Mouse (Mus musculus): Measurements from ENCODE around the gene Gna15. TPM values are rescaled to one million over a fixed set of nuclear protein-coding genes. Genes with fewer than 3 reads are reported as not detected.

Gene Gna15
- total and polyA plus RNA-seq, 2 experiments from 2014 or later, result 0.63 TPM; not detected in 1

DNA sequence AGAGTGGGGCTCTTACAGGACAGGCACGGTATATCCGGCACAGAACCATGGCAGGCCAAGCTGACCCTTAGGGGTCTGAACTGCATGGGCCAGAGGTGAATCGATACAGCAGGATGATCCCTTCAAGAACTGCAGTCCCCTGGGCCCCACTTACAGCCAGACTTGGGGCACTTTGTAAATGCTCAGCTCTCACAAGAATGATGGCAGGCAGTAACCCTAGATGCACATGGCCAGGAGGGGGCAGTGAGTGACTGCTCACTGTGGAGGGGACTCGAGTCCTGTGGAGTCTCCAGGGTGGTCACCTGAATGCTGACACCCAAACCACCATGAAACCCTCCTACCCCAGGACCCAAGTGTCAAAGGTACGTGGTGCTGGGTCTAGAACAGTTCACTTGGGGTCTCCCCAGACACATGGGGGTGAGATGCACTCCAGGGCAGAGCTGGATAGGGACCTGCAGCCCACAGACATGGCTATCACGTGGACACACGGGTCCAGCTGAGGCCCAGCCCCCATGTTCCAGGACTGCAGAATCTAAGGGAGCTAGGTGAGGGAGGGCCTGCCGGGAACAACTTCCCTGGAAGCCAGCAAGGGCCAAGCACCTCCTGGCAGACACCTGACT, 30.3 kb downstream of the Gna15 start:
- Histone ChIP-seq H3K36me3 (replicated peaks; ENCODE audit: control insufficient read depth, insufficient read depth, low read length) (peaks cover 42% of the 10 kb centered on the region), H3K9ac (replicated peaks; ENCODE audit: low read depth, low read length) (no peak overlapping the region), H3K4me1 (ENCODE audit: control insufficient read depth, insufficient read depth) (peaks cover 13% of the 10 kb centered on the region), H3K4me3 (ENCODE audit: low read depth, low read length) (no peak overlapping the region), H3K9me3 (replicated peaks; ENCODE audit: control insufficient read depth, low read length) (no peaks in the 10 kb centered on the region), H3K27me3 (ENCODE audit: control insufficient read depth, insufficient read depth, low read length) (no peaks in the 10 kb centered on the region), H3K4me2 (ENCODE audit: low read depth, low read length) (no peak overlapping the region), H3K27ac (ENCODE audit: low read depth) (no peak overlapping the region)
- ATAC-seq (ENCODE audit: insufficient read depth, low read depth), result no peak
- 76% methylated on average over 8 of the region's 8 CpGs for WGBS
- TF ChIP-seq CTCF (IDR thresholded peaks at IDR 0.05; ENCODE audit: low read depth), result peak; percentile 26; the same call in 1 of the 2 replicates
- no peak for TF ChIP-seq EP300 (IDR thresholded peaks at IDR 0.05; ENCODE audit: low read depth)
- no peak for DNase-seq (ENCODE audit: low spot score)

DNA sequence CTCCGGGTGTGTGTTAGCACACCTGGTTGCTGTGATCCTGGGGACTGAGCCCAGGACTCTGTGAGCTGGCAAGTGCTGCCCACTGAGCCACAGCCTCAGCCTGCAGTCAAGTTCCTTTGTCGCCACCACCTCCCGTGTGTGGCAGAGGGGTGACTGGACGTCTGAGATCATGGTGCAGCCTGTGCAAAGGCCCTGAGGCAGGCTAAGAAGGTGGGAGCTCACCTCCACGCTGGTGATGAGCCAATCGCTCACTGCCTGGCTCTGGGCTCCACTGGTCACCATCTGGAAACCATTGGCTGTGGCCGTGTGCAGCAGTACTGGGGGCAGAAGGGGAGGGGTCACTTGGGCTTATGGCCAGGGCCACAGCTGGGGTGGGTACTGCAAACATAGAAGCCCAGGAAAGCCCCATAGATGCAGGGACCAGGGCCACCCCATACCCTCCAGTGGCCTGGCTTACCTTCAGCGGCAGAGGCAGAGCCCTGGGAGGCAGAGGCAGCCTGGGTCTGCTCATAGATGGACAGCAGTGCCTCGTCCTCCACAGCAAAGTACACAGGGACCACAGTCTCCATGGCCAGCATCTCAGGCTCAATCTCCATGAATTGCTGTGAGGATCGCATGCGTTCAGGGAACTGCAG, 31.3 kb downstream of the Gna15 start:
- peaks cover 52% of the 10 kb centered on the region for H3K36me3 ChIP-seq (replicated peaks; ENCODE audit: control insufficient read depth, insufficient read depth, low read length)
- no peaks in the 10 kb centered on the region for H3K9me3 ChIP-seq (replicated peaks; ENCODE audit: control insufficient read depth, low read length)
- ATAC-seq (ENCODE audit: insufficient read depth, low read depth) (no peak), DNase-seq (ENCODE audit: low spot score) (no peak)
- WGBS, result 87% methylated on average over 11 of the region's 11 CpGs
- H3K27me3 ChIP-seq (ENCODE audit: control insufficient read depth, insufficient read depth, low read length), result no peaks in the 10 kb centered on the region
- H3K4me2 ChIP-seq (ENCODE audit: low read depth, low read length), result no peak overlapping the region
- H3K9ac ChIP-seq (replicated peaks; ENCODE audit: low read depth, low read length), result no peak overlapping the region
- TF ChIP-seq CTCF (IDR thresholded peaks at IDR 0.05; ENCODE audit: low read depth), result no peak
- peaks cover 21% of the 10 kb centered on the region for H3K4me1 ChIP-seq (ENCODE audit: control insufficient read depth, insufficient read depth)
- no peak overlapping the region for H3K4me3 ChIP-seq (ENCODE audit: low read depth, low read length)
- H3K27ac ChIP-seq (ENCODE audit: low read depth), result no peak overlapping the region

DNA sequence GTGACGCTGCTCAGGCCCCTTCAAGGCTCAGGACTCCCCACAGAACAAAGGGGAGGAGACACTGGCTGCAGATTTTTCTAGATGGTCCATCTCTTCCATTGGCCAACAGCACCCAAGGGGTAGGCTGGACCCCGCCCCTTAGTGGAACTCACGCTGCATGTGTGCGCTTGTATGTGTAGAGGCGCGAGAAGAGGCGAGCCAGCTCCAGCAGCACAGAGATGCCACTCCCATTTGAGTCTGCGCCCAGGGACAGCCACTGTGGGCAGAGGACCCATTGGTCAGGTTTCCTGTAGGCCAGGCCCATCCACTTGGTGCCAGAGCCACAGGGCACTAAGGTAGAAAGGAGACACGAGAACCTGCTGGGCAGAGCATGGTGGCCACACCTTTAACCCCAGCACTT, 33.0 kb downstream of the Gna15 start:
- Histone ChIP-seq H3K9ac (replicated peaks; ENCODE audit: low read depth, low read length) (no peak overlapping the region), H3K4me2 (ENCODE audit: low read depth, low read length) (no peak overlapping the region), H3K27ac (ENCODE audit: low read depth) (no peak overlapping the region), H3K9me3 (replicated peaks; ENCODE audit: control insufficient read depth, low read length) (no peaks in the 10 kb centered on the region), H3K27me3 (ENCODE audit: control insufficient read depth, insufficient read depth, low read length) (no peaks in the 10 kb centered on the region), H3K36me3 (replicated peaks; ENCODE audit: control insufficient read depth, insufficient read depth, low read length) (peaks cover 66% of the 10 kb centered on the region), H3K4me3 (ENCODE audit: low read depth, low read length) (no peak overlapping the region), H3K4me1 (ENCODE audit: control insufficient read depth, insufficient read depth) (peaks cover 23% of the 10 kb centered on the region)
- ATAC-seq (ENCODE audit: insufficient read depth, low read depth) (no peak), DNase-seq (ENCODE audit: low spot score) (no peak)
- TF ChIP-seq CTCF (IDR thresholded peaks at IDR 0.05; ENCODE audit: low read depth), result no peak
- TF ChIP-seq EP300 (IDR thresholded peaks at IDR 0.05; ENCODE audit: low read depth), result no peak
- 91% methylated on average over 9 of the region's 9 CpGs for WGBS

DNA sequence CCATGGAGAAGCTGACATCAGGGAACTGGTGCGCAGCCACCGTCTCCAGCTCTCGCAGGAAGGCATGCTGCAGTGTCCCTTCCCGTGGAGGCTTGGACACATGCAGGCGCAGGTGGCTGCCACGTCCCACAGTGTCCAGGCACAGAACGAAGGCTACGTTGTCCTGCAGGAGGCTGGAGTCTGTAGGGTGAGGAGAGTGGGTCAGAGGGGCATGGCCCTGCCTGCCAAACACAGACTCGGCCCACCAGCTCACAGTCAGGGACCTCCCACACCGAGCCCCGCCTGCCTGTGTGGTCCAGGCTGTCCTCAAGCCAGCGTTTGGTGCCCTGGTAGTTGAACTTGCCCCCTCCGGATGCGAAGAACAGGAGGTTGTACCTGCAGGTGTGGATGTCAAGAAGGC, 34.1 kb downstream of the Gna15 start:
- H3K4me2 ChIP-seq (ENCODE audit: low read depth, low read length), result no peak overlapping the region
- H3K27me3 ChIP-seq (ENCODE audit: control insufficient read depth, insufficient read depth, low read length), result no peaks in the 10 kb centered on the region
- no peak overlapping the region for H3K9ac ChIP-seq (replicated peaks; ENCODE audit: low read depth, low read length)
- peaks cover 66% of the 10 kb centered on the region for H3K36me3 ChIP-seq (replicated peaks; ENCODE audit: control insufficient read depth, insufficient read depth, low read length)
- no peak for ATAC-seq (ENCODE audit: insufficient read depth, low read depth)
- H3K4me3 ChIP-seq (ENCODE audit: low read depth, low read length), result no peak overlapping the region
- H3K4me1 ChIP-seq (ENCODE audit: control insufficient read depth, insufficient read depth), result peaks cover 15% of the 10 kb centered on the region
- TF ChIP-seq EP300 (IDR thresholded peaks at IDR 0.05; ENCODE audit: low read depth) (no peak), CTCF (IDR thresholded peaks at IDR 0.05; ENCODE audit: low read depth) (no peak)
- no peak overlapping the region for H3K27ac ChIP-seq (ENCODE audit: low read depth)
- no peak for DNase-seq (ENCODE audit: low spot score)
- no peaks in the 10 kb centered on the region for H3K9me3 ChIP-seq (replicated peaks; ENCODE audit: control insufficient read depth, low read length)
- 80% methylated on average over 14 of the region's 14 CpGs for WGBS

DNA sequence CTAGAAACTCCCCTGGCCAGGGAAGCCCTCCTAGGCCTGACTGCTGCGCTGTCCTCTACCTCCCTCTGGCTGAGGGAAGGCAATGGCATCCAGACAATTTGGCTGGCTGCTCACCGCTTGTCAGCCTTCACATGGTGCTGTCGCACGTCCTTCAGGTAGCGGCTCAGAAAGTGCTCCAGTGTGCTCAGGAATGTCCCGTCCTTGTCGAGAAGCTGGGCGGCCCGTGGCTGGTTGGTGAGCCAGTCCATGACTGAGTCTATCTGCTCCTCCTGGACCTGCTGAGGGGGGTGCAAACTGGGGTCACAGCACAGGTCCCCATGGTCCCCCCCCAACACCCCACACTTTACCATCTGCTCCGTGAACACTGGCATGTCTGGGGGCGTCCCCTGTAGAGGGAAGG, 35.9 kb downstream of the Gna15 start:
- Histone ChIP-seq H3K27me3 (ENCODE audit: control insufficient read depth, insufficient read depth, low read length) (no peaks in the 10 kb centered on the region), H3K9ac (replicated peaks; ENCODE audit: low read depth, low read length) (no peak overlapping the region), H3K4me1 (ENCODE audit: control insufficient read depth, insufficient read depth) (peaks cover 11% of the 10 kb centered on the region), H3K4me3 (ENCODE audit: low read depth, low read length) (no peak overlapping the region), H3K9me3 (replicated peaks; ENCODE audit: control insufficient read depth, low read length) (no peaks in the 10 kb centered on the region), H3K27ac (ENCODE audit: low read depth) (no peak overlapping the region), H3K36me3 (replicated peaks; ENCODE audit: control insufficient read depth, insufficient read depth, low read length) (peaks cover 66% of the 10 kb centered on the region), H3K4me2 (ENCODE audit: low read depth, low read length) (no peak overlapping the region)
- 38% methylated on average over 11 of the region's 11 CpGs for WGBS
- ATAC-seq (ENCODE audit: insufficient read depth, low read depth), result peak; percentile 42; the same call in 1 of the 2 replicates
- no peak for DNase-seq (ENCODE audit: low spot score)
- no peak for TF ChIP-seq EP300 (IDR thresholded peaks at IDR 0.05; ENCODE audit: low read depth)
- peak; percentile 39 for TF ChIP-seq CTCF (IDR thresholded peaks at IDR 0.05; ENCODE audit: low read depth)

DNA sequence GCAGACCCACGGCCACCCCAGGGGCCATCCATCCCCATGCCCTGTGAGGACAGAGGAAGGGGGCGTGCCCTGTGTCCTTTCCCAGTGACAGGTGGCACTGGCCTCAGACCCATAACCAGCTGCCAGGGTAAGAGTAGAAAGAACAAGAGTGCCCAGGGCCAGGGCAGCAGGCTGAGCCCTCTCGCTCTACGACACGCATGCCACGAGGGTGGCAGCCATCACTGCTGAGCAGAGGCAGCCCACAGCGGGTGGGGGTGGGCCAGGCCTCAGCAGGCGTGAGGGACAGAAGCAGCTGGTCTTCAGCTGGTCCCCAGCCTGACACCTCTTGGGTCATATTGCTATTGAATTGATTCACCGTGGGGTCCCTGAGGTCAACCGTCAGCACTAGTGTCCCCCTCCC, 37.5 kb downstream of the Gna15 start:
- Histone ChIP-seq H3K9me3 (replicated peaks; ENCODE audit: control insufficient read depth, low read length) (no peaks in the 10 kb centered on the region), H3K27ac (ENCODE audit: low read depth) (no peak overlapping the region), H3K9ac (replicated peaks; ENCODE audit: low read depth, low read length) (no peak overlapping the region), H3K4me1 (ENCODE audit: control insufficient read depth, insufficient read depth) (peaks cover 11% of the 10 kb centered on the region), H3K27me3 (ENCODE audit: control insufficient read depth, insufficient read depth, low read length) (peaks cover 8% of the 10 kb centered on the region), H3K4me2 (ENCODE audit: low read depth, low read length) (no peak overlapping the region), H3K36me3 (replicated peaks; ENCODE audit: control insufficient read depth, insufficient read depth, low read length) (peaks cover 51% of the 10 kb centered on the region), H3K4me3 (ENCODE audit: low read depth, low read length) (no peak overlapping the region)
- ATAC-seq (ENCODE audit: insufficient read depth, low read depth) (no peak), DNase-seq (ENCODE audit: low spot score) (no peak)
- WGBS, result 87% methylated on average over 10 of the region's 10 CpGs
- TF ChIP-seq EP300 (IDR thresholded peaks at IDR 0.05; ENCODE audit: low read depth) (no peak), CTCF (IDR thresholded peaks at IDR 0.05; ENCODE audit: low read depth) (no peak)
